Mouse (Mus musculus) regulatory T cell (primary cell): ENCODE data around the gene Gp9.

Experiments
- in situ Hi-C: fragments of 300-600 bp; cut with MboI, MseI; formaldehyde crosslinking; loops from one replicate; pipeline ENCODE4 v1.15.1; 2025; ENCODE audit warnings: high pct_unique_total_duplicates

Gene Gp9

GRCm38 (mm10) chr6:87777842-87778241 is at the start of gene Gp9:
Gene Gp9 (plus strand): TSS chr6:87778072.
- in situ Hi-C loops, result no loop called here

- in situ Hi-C loops, result no loop called here
Measured at GRCm38 (mm10) chr6:87728102-87728501, 49.8 kb upstream of the Gp9 start.

- in situ Hi-C loops, result no loop called here
Measured at GRCm38 (mm10) chr6:87730141-87730540, 47.7 kb upstream of the Gp9 start.

- in situ Hi-C loops, result no loop called here
Measured at GRCm38 (mm10) chr6:87730591-87731462, 47.0 kb upstream of the Gp9 start, which contains the start of gene Efcc1. Gene Efcc1 (plus strand): TSS chr6:87730869.

GRCm38 (mm10) chr6:87731463-87732095 is 46.3 kb upstream of the Gp9 start:
- in situ Hi-C loops, result no loop called here

GRCm38 (mm10) chr6:87732151-87733011 is 45.5 kb upstream of the Gp9 start:
- in situ Hi-C loops, result no loop called here

GRCm38 (mm10) chr6:87733131-87733930 is 44.5 kb upstream of the Gp9 start:
- in situ Hi-C loops, result no loop called here

- in situ Hi-C loops, result no loop called here
Measured at GRCm38 (mm10) chr6:87734136-87734535, 43.7 kb upstream of the Gp9 start.

DNA sequence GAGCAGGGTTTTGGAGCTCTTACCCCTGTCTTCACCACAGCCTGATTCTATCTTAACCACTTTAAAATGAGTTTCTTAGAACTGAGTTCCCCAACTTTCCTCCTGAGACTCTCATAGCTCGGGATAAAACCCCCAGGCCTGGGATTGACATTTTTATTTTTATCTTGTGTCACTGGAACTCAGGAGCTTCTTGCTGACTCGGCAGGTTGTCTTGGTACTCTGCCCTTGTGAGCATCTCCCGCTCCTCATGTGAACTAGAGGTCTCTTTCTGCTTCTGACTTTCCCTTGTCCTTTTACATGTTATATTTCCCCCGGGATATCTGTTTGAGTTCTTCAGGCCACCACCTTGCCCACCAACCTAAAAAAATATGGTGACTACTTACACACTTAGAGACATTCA is 40.9 kb upstream of the Gp9 start:
- in situ Hi-C loops, result no loop called here

DNA sequence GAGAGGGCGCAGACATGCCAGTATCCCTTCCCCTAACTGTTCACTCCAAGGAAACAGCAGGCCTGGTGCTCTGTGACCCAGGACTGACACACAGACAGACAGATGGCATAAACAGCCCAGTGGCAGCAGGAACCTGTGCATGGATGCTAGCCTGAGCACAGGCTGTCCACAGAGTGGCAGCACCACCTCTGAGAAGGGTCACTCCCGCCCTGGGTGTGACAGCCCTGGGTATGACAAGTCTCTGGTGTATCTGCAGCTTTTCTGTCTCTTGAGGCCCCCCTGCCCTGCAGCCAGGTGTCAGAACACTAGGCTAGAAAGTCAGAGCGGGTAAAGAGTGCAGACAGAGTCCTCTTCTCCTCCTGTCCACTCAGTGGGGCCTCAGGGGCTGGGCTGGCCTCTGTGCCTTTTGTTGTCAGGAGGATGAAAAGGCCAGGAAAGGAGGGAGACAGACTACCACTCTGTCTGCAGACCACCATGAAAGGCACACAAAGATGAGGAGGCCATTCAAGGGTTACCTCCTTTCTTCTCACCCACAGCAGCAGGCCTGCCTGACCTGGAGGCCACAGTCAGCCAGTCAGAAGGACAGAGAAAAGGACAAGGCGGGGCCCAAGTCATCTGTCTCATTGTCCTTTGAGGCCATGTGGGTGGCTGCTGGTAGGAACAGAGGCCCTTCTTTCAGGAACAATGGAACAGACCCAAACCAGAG is 39.8 kb upstream of the Gp9 start:
- in situ Hi-C loops, result no loop called here

DNA sequence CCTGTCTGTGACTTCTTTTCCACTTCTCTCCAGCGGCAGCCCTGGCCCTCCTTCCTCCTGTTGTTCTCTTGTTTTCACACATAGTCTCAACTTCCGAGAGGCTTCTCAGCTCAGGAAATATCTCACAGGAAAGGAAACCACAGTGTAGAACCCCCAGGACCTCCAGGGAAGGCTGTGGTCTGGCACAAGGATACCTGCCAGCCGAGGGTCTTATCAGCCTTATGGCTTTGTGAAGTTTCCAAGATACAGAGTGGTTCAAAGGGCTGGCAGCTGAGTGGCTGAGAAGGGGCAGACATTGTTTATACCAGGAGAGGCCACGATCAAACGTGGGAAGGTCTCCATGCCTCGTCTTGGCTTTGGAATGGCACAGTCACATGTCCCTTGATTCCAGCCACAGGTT is 38.0 kb upstream of the Gp9 start:
- in situ Hi-C loops, result no loop called here

DNA sequence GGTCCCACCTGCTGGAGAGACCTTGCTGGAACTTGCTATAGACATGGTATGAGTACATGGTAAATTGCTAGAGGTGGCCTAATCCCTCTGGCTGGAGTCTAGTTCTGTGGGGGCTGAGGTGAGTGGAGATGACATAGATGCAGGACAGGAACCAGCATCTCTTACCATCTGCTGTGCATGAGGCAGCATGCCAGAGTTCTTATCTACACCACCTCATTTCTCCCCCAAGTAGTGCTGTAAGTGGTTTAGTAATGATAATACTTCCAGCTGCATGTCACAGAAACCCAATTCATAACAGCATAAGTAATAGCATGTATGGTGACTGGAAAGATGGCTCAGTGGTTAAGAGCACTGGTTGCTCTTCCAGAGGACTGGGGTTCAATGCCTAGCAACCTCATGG is 37.4 kb upstream of the Gp9 start:
- in situ Hi-C loops, result no loop called here

DNA sequence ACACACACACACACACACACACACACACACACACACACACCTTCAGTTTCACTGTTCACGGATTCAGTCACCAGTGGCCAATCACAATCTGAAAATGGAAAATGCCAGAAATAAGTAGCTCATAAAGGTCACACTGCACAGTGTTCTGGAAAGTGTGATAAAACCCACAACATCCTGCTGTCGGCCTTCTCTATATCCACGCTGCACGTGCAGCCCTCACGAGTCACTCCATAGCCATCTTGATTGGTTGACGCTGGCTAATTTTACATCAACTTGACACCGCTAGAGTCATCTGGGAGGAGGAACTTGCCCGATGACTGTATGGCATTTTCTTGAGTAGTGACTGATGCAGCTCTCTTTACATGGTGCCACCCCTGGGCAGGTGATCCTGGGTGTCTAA is 35.9 kb upstream of the Gp9 start:
- in situ Hi-C loops, result no loop called here

- in situ Hi-C loops, result no loop called here
Measured at GRCm38 (mm10) chr6:87742804-87743203, 35.1 kb upstream of the Gp9 start.

DNA sequence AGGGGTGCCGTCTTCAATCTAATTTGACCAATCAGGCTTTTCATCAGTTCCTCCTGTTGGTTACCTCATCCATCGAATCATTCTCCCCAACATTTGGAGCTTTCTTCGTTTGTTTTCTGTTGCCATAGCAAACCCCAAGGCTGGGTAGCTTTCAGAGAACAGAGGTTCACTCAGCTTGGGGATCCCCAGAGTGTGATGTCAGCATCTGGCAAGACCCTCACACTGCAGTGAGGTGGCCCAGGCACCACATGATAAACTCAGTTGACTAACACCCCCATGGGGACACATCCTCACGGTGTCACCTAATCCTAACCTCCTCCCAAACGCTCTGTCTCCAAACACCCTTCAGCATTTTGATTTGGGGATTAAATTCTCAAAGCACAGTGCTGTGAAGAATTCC is 34.6 kb upstream of the Gp9 start:
- in situ Hi-C loops, result no loop called here

GRCm38 (mm10) chr6:87744632-87745031 is 33.2 kb upstream of the Gp9 start:
- in situ Hi-C loops, result no loop called here

- in situ Hi-C loops, result no loop called here
Measured at GRCm38 (mm10) chr6:87745301-87745700, 32.6 kb upstream of the Gp9 start.

DNA sequence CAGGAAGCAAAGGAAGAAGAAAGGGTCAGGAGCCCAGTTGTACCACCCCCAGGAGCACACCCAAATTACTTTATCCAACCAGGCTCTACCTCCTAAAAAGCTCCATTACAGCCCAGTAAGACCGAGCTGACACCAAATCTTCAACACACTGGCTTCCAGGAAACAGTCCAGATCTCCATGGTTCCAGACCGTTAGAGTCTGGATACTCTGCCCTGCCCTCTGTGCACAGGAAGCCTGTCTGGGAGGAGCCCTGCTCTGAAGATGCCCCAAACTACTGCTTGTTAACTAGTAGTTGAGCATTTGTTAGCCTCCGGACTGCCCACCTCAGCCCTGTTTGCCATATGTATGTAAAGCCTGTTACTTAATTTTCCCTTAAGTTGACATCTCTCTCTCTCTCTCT is 31.8 kb upstream of the Gp9 start:
- in situ Hi-C loops, result no loop called here

DNA sequence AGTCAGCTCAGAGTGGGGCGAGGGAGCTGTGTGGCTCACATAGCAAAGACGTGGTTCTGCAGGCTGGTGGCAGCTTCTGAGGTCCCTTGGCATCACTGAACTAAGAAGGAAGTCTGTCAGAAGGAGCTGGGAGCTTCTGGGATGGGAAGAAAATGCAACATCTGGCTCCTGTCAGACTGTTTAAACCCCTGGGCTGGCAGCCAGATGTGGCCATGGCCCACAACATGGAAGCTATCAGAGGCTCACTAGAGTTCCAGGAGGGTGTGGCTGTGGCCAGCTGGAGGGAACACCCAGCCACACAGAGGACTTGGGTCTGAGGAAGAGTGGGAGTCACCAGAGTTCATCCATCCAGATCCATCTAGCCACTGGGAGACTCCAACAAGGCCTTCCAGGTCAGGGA is 31.0 kb upstream of the Gp9 start:
- in situ Hi-C loops, result no loop called here

DNA sequence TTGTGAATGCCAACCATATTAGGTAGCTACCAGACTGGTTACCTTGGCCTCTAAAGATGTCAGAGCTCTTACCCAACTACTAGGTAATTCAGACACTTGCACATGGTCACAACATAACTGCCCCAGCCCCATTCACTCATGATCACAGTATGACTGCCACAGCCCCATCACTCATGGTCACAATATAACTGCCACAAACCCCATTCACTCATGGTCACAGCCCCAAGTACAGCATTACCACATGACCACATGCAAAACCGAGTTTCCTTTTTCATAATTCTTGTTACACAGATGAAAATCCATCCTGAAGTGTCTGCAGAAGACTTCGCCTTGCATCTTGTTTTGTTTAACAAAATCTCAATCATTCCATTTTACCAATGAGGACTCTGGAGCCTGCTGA is 29.8 kb upstream of the Gp9 start:
- in situ Hi-C loops, result no loop called here

DNA sequence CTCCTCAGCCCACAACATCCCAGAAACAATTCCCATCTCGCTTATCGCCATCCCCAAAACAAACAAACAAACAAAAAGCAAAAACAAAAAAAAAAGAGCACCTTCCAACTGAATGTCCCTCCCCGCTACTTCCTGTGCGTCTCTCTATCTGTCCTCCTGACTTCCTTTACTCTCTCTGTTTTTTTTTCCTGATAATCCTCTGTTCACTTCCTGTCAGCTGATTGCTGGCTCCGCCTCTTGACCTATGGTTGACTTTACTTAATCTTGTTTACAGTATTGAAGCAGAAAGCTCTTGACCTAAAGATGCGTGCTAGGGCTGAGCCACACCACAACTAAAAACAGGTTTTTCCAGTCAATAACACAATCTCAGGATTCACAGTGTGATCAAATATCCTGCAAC is 29.3 kb upstream of the Gp9 start:
- in situ Hi-C loops, result no loop called here
